Mouse (Mus musculus): ENCODE measurements around the gene Mink1. TPM values are rescaled to one million over a fixed set of nuclear protein-coding genes. Genes with fewer than 3 reads are reported as not detected.
A peak's percentile ranks its signal among the peaks of the same experiment; 100 is the strongest.
"Not testable (repeated sequence)": the region's sequence is repeated elsewhere in the genome, so short reads cannot be mapped to it uniquely, and the experiment has no call there.

Mink1 gene
- polyA plus RNA-seq, 1 experiment from 2014 or later: 8.5 TPM

- ATAC-seq (ENCODE audit: low FRiP score, low TSS enrichment): peak; percentile 41; the same call in 1 of the 2 replicates
- no peaks in the 10 kb centered on the region; the same call in 1 of the 2 replicates for H3K36me3 ChIP-seq (ENCODE audit: control insufficient read depth, insufficient read depth, low read length)
- DNase-seq (ENCODE audit: low spot score): no peak
- H3K27ac ChIP-seq (replicated peaks): peak overlapping the region; percentile 90
- H3K9me3 ChIP-seq (ENCODE audit: control insufficient read depth, low read length): no peaks in the 10 kb centered on the region
- H3K27me3 ChIP-seq (ENCODE audit: control insufficient read depth, insufficient read depth, low read length): no peaks in the 10 kb centered on the region
- H3K4me3 ChIP-seq (ENCODE audit: low read depth, low read length): peak overlapping the region; percentile 85
- TF ChIP-seq EP300 (optimal IDR thresholded peaks at IDR 0.05) (no peak), CTCF (IDR thresholded peaks at IDR 0.05; ENCODE audit: low read depth) (peak; percentile 54)
- H3K9ac ChIP-seq (ENCODE audit: low read length): no peak overlapping the region; the same call in 1 of the 2 replicates
- 0 out of 2 replicates have a peak, but pooled peaks cover 3% of the 10 kb centered on the region for H3K4me1 ChIP-seq (replicated peaks; ENCODE audit: control insufficient read depth, insufficient read depth)
- 0% methylated on average over 2 of the region's 2 CpGs for WGBS
- H3K4me2 ChIP-seq (replicated peaks; ENCODE audit: low read depth): peak overlapping the region; percentile 95
Observed at GRCm38 (mm10) chr11:70561937-70562286, 769 bp upstream of the Mink1 start.

- 0% methylated on average over 14 of the region's 31 CpGs for WGBS
- H3K4me1 ChIP-seq (replicated peaks; ENCODE audit: control insufficient read depth, insufficient read depth): 0 out of 2 replicates have a peak, but pooled peaks cover 3% of the 10 kb centered on the region
- peak overlapping the region; percentile 90 for H3K27ac ChIP-seq (replicated peaks)
- no peaks in the 10 kb centered on the region for H3K9me3 ChIP-seq (ENCODE audit: control insufficient read depth, low read length)
- DNase-seq (ENCODE audit: low spot score) (peak; percentile 34), ATAC-seq (ENCODE audit: low FRiP score, low TSS enrichment) (peak; percentile 8; the same call in 1 of the 2 replicates)
- peak overlapping the region; percentile 85 for H3K4me3 ChIP-seq (ENCODE audit: low read depth, low read length)
- no peaks in the 10 kb centered on the region for H3K36me3 ChIP-seq (ENCODE audit: control insufficient read depth, insufficient read depth, low read length)
- H3K27me3 ChIP-seq (ENCODE audit: control insufficient read depth, insufficient read depth, low read length): no peaks in the 10 kb centered on the region
- H3K4me2 ChIP-seq (replicated peaks; ENCODE audit: low read depth): peak overlapping the region; percentile 95
- TF ChIP-seq CTCF (IDR thresholded peaks at IDR 0.05; ENCODE audit: low read depth) (no peak), EP300 (optimal IDR thresholded peaks at IDR 0.05) (no peak)
- peak overlapping the region; percentile 85 for H3K9ac ChIP-seq (ENCODE audit: low read length)
Observed at GRCm38 (mm10) chr11:70562995-70563469, 351 bp downstream of the Mink1 start.

- Histone ChIP-seq H3K4me2 (replicated peaks; ENCODE audit: low read depth) (peak overlapping the region; percentile 95), H3K9me3 (ENCODE audit: control insufficient read depth, low read length) (no peaks in the 10 kb centered on the region), H3K36me3 (ENCODE audit: control insufficient read depth, insufficient read depth, low read length) (no peaks in the 10 kb centered on the region), H3K27ac (replicated peaks) (peak overlapping the region; percentile 90), H3K4me3 (ENCODE audit: low read depth, low read length) (peak overlapping the region; percentile 85), H3K9ac (ENCODE audit: low read length) (peak overlapping the region; percentile 85), H3K4me1 (replicated peaks; ENCODE audit: control insufficient read depth, insufficient read depth) (0 out of 2 replicates have a peak, but pooled peaks cover 3% of the 10 kb centered on the region), H3K27me3 (ENCODE audit: control insufficient read depth, insufficient read depth, low read length) (no peaks in the 10 kb centered on the region)
- under 1% methylated on average over 25 of the region's 25 CpGs for WGBS
- no peak for TF ChIP-seq CTCF (IDR thresholded peaks at IDR 0.05; ENCODE audit: low read depth)
- no peak for TF ChIP-seq EP300 (optimal IDR thresholded peaks at IDR 0.05)
- peak; percentile 25; the same call in 1 of the 2 replicates for ATAC-seq (ENCODE audit: low FRiP score, low TSS enrichment)
- peak; percentile 62 for DNase-seq (ENCODE audit: low spot score)
Observed at GRCm38 (mm10) chr11:70563470-70564275, 992 bp downstream of the Mink1 start.

GRCm38 (mm10) chr11:70564276-70564873, 1.7 kb downstream of the Mink1 start:
- Histone ChIP-seq H3K4me1 (replicated peaks; ENCODE audit: control insufficient read depth, insufficient read depth) (0 out of 2 replicates have a peak, but pooled peaks cover 3% of the 10 kb centered on the region), H3K27me3 (ENCODE audit: control insufficient read depth, insufficient read depth, low read length) (no peaks in the 10 kb centered on the region), H3K4me3 (ENCODE audit: low read depth, low read length) (peak overlapping the region; percentile 85), H3K4me2 (replicated peaks; ENCODE audit: low read depth) (peak overlapping the region; percentile 95), H3K9ac (ENCODE audit: low read length) (0 out of 2 replicates have a peak overlapping the region, but pooled peaks have one; percentile 23), H3K27ac (replicated peaks) (peak overlapping the region; percentile 90), H3K9me3 (ENCODE audit: control insufficient read depth, low read length) (no peaks in the 10 kb centered on the region), H3K36me3 (ENCODE audit: control insufficient read depth, insufficient read depth, low read length) (no peaks in the 10 kb centered on the region)
- TF ChIP-seq EP300 (optimal IDR thresholded peaks at IDR 0.05): no peak
- TF ChIP-seq CTCF (IDR thresholded peaks at IDR 0.05; ENCODE audit: low read depth): no peak
- ATAC-seq (ENCODE audit: low FRiP score, low TSS enrichment): no peak
- WGBS: 17% methylated on average over 4 of the region's 4 CpGs
- DNase-seq (ENCODE audit: low spot score): no peak

GRCm38 (mm10) chr11:70566586-70566985, 3.9 kb downstream of the Mink1 start:
- ATAC-seq (ENCODE audit: low FRiP score, low TSS enrichment) (no peak), DNase-seq (ENCODE audit: low spot score) (no peak)
- TF ChIP-seq EP300 (optimal IDR thresholded peaks at IDR 0.05) (no peak), CTCF (IDR thresholded peaks at IDR 0.05; ENCODE audit: low read depth) (no peak)
- Histone ChIP-seq H3K4me2 (replicated peaks; ENCODE audit: low read depth) (no peak overlapping the region), H3K27ac (replicated peaks) (no peak overlapping the region), H3K4me3 (ENCODE audit: low read depth, low read length) (no peak overlapping the region), H3K9me3 (ENCODE audit: control insufficient read depth, low read length) (no peaks in the 10 kb centered on the region), H3K36me3 (ENCODE audit: control insufficient read depth, insufficient read depth, low read length) (no peaks in the 10 kb centered on the region), H3K4me1 (replicated peaks; ENCODE audit: control insufficient read depth, insufficient read depth) (0 out of 2 replicates have a peak, but pooled peaks cover 3% of the 10 kb centered on the region), H3K9ac (ENCODE audit: low read length) (peak overlapping the region; percentile 18; the same call in 1 of the 2 replicates), H3K27me3 (ENCODE audit: control insufficient read depth, insufficient read depth, low read length) (no peaks in the 10 kb centered on the region)
- WGBS: 61% methylated on average over 7 of the region's 7 CpGs

GRCm38 (mm10) chr11:70570614-70571013, 7.9 kb downstream of the Mink1 start:
- H3K4me2 ChIP-seq (replicated peaks; ENCODE audit: low read depth); H3K4me1 ChIP-seq (replicated peaks; ENCODE audit: control insufficient read depth, insufficient read depth); H3K9ac ChIP-seq (ENCODE audit: low read length); H3K36me3 ChIP-seq (ENCODE audit: control insufficient read depth, insufficient read depth, low read length); H3K9me3 ChIP-seq (ENCODE audit: control insufficient read depth, low read length); H3K27me3 ChIP-seq (ENCODE audit: control insufficient read depth, insufficient read depth, low read length); H3K27ac ChIP-seq (replicated peaks); H3K4me3 ChIP-seq (ENCODE audit: low read depth, low read length); ATAC-seq (ENCODE audit: low FRiP score, low TSS enrichment); DNase-seq (ENCODE audit: low spot score): not testable (repeated sequence)
- 81% methylated on average over 1 of the region's 1 CpGs for WGBS
